Mouse (Mus musculus) 3134 (cell line): ENCODE data around the gene Arl4a.

Experiments used
- DNase-seq: peaks from one replicate; pipeline ENCODE4 v3.0.0-alpha.2; 2011; ENCODE audit warnings: low spot score; ENCODE audit not compliant: insufficient read length; ENCODE audit errors: extremely low read depth

Gene Arl4a

GRCm38 (mm10) chr12:40016068-40016467, 21.8 kb downstream of the Arl4a start:
- no peak for DNase-seq

GRCm38 (mm10) chr12:40009866-40010265, 28.0 kb downstream of the Arl4a start:
- DNase-seq = no peak

- DNase-seq = no peak
Observed at GRCm38 (mm10) chr12:40008459-40008858, 29.4 kb downstream of the Arl4a start.

- DNase-seq = no peak
Observed at GRCm38 (mm10) chr12:40004766-40005165, 33.1 kb downstream of the Arl4a start.

GRCm38 (mm10) chr12:39998853-39999195, 39.0 kb downstream of the Arl4a start:
- DNase-seq = no peak

GRCm38 (mm10) chr12:39998070-39998852, 39.6 kb downstream of the Arl4a start:
- DNase-seq = no peak

- no peak for DNase-seq
Observed at GRCm38 (mm10) chr12:39997651-39998050, 40.2 kb downstream of the Arl4a start.

GRCm38 (mm10) chr12:39996015-39996414, 41.8 kb downstream of the Arl4a start:
- DNase-seq = no peak

- no peak for DNase-seq
Observed at GRCm38 (mm10) chr12:39995609-39996008, 42.2 kb downstream of the Arl4a start.

- DNase-seq = no peak
Observed at GRCm38 (mm10) chr12:39992767-39993302, 45.0 kb downstream of the Arl4a start.

GRCm38 (mm10) chr12:39990830-39991780, 46.7 kb downstream of the Arl4a start:
- DNase-seq = no peak

- no peak for DNase-seq
Observed at GRCm38 (mm10) chr12:39989136-39989535, 48.7 kb downstream of the Arl4a start.

GRCm38 (mm10) chr12:39987177-39987576, 50.6 kb downstream of the Arl4a start:
- DNase-seq = no peak

GRCm38 (mm10) chr12:39985639-39986038, 52.2 kb downstream of the Arl4a start:
- no peak for DNase-seq

- no peak for DNase-seq
Observed at GRCm38 (mm10) chr12:39979792-39980191, 58.0 kb downstream of the Arl4a start.

GRCm38 (mm10) chr12:39979066-39979465, 58.8 kb downstream of the Arl4a start:
- no peak for DNase-seq

- DNase-seq = no peak
Observed at GRCm38 (mm10) chr12:39977996-39978590, 59.7 kb downstream of the Arl4a start.

- no peak for DNase-seq
Observed at GRCm38 (mm10) chr12:39976426-39976825, 61.4 kb downstream of the Arl4a start.

GRCm38 (mm10) chr12:39975829-39976340, 61.9 kb downstream of the Arl4a start:
- DNase-seq = no peak

GRCm38 (mm10) chr12:39974977-39975583, 62.7 kb downstream of the Arl4a start:
- no peak for DNase-seq
